Mouse (Mus musculus) cerebellum, adult 11-12 months (tissue): ENCODE data around the gene Tyms.

ENCODE experiments used
- DNase-seq: peaks from one replicate; pipeline ENCODE4 v3.0.0; 2022

Tyms gene

DNA sequence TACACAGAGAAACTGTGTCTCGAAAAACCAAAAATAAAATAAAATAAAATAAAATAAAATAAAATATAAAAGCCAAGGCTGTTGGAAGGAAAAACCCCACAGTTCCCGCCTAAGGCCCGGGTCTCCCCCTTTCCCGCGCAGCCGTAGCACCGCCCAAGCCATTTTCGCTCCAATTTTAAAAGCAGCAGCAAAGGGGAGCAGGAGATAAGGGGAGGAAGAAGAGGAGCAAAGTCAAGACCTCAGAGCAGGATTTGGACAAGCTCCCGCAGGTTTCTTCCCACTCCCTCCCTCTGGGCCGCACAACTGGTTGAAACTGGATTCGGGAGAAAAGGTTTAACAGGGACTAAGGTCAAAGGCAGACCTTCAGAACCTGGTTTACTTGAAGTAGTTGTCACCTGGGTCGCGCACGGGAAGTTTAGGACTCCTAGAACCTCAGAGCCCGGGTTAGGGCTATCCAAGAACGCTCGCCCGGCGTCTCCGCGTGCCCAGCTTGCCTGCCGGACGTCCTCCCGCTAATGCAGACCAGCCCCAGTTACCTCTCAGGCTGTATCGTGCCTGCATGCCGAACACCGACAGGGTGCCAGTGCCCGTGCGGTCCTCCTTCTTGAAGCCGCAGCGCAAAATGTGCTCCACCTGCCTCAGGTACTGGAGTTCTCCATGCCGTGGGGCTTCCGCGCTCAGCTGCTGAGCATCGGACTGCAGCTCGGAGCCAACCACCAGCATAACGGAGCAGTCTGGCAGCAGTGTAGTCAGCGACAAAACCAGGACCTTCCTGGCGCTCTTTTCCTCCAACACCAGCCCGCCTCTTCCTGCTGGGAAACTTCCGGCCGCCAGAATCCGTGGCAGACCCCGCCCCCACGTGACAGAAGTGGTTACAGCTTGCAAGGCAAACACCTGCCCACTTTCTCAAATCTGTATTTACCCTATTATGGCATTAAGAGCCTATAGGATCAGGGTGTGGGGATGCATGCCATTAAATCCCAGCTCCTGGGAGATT lies at the start of gene Tyms:
Tyms (minus strand) TSS at position 793 of the 997 bp plus-strand sequence.
- peak; percentile 58 for DNase-seq

- no peak for DNase-seq
Measured at GRCm38 (mm10) chr5:30122481-30122880, 49.1 kb upstream of the Tyms start.

DNA sequence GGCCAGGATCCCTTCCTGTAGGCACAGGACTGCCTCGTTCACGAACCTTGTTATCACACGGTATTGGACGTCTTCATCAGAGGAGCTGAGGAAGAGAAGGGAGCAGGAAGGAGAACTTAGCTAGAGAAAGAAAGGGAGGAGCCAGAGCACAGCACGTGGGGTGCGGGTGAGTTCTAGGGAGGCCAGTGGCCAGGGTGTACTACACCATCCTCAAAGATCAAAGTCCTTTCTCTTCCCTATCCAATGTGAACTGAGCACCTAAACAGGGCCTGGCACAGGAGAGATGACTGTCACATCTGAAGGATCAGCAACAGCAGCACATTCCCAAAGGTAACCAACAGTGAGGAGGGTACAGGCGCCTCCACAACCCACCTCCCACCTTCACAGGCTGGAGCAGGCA lies 46.7 kb upstream of the Tyms start:
- DNase-seq = no peak

GRCm38 (mm10) chr5:30119163-30119562 lies 45.7 kb upstream of the Tyms start:
- no peak for DNase-seq

DNA sequence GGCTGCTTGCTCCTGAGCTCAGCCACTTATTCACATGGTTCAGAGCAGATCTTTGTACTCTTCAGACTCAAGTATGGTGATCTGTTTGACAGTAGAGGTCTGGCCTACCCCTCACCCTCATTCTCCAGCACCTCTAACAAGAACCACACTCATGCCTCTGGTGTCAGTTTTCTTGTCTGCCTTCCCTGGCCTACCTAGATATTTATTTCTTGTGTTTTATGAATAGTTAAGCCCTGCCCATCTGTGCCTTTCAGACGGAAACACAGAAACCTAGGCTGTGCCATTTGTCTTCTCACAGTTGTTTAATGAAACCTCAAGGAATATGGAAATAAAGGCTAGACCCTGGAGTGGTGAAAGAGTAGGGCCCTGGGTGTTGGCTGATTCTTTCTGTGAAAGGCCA lies 44.6 kb upstream of the Tyms start:
- no peak for DNase-seq

- no peak for DNase-seq
Measured at GRCm38 (mm10) chr5:30115718-30116117, 42.3 kb upstream of the Tyms start.

GRCm38 (mm10) chr5:30114761-30115140 lies 41.3 kb upstream of the Tyms start:
- DNase-seq = no peak

- DNase-seq = no peak
Measured at GRCm38 (mm10) chr5:30113881-30114760, 40.7 kb upstream of the Tyms start.

DNA sequence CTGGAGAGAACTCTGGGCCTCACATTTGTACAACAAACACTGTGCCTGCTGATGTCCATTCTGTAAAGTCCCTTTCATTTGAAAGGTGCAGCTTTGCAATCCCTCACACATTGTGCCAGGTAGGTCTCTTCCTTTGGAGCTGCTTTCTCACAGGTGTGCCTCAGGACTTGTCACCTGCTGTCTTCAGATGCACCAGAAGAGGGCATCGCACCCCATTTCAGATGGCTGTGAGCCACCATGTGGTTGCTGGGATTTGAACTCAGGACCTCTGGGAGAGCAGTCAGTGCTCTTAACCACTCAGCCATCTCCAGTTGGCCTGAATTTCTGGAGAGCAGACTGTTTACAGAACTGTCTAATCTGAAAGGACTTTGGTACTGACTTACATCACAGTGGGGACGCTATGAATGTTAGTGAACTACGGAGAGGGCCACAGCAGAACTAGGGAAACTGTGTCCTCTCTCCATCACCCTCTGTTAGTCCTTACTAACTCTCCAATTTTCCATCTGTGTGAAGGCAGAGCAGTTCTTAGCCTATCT lies 39.2 kb upstream of the Tyms start:
- DNase-seq = no peak

GRCm38 (mm10) chr5:30111771-30112170 lies 38.4 kb upstream of the Tyms start:
- no peak for DNase-seq

- DNase-seq = no peak
Measured at GRCm38 (mm10) chr5:30111126-30111525, 37.7 kb upstream of the Tyms start.

DNA sequence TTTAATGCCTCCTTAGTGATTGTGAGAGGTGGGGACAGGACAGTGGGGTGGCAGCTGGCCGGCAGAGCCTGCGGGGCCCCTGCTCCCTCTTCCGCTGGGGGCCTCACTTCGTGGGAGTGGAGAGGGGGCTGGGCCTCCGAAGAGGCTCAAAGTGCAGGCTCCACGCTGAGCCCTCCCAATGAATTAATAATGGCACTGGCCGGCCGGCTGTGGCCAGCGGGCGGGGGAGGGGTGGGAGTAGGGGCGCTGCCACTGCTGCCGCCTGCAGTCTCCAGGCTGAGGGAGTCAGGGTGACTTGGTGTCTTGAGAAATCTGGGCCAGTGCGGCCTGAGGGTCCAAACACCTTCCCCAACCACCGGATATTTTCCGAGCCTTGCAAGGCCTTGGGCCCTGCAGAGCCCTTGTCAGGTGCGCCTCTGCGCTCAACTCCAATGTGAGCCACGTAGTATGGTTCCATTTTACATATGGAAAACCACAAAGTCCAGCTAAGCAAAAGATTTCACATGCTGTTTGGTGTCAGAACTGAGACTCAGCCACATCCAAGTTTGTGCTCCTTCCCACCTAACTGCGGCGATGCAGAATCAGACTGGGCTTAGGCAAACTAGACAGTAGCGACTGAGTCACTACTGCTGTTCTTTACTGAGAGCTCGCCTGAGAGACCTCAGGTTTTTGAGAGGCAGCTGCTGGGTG lies 37.1 kb upstream of the Tyms start:
- no peak for DNase-seq

- DNase-seq = no peak
Measured at GRCm38 (mm10) chr5:30109899-30110298, 36.5 kb upstream of the Tyms start.

DNA sequence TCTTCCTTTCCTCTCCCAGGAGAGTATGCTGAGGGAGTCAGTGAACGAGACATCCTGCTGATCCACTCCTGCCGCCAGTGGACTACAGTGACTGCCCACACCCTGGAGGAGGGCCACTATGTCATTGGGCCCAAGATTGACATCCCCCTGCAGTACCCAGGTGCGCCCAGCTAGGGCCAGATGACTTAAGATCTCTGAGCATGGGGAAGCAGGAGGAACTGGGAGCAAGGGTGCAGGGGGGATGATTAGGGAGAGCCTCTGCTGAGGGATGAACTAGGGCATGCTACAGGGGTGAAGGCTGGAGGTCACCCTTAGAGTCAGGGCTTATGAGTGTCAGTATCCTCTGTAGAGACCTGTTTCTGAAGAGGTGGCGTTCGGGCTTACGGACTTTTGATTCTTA lies 34.8 kb upstream of the Tyms start:
- DNase-seq = no peak

DNA sequence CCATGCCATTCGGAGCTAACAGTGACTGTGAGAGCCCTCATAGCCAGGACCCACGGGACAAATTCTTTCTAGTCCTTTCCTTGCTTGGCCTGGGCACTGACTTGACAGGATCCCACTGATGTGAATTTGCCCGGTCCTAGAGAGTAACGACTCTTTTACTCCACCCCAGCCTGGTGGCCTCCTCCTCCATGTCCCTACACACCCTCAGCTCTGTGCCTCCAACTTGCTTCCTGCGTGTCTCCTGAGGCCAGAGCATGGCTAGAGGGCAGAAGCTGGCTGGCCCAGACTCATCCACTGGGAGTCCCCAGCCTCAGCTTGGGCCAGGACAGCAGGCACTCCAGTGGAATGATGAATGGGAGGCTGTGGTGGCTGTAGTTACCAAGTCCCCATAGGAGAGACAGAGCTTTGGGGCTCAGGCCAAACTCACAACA lies 34.2 kb upstream of the Tyms start:
- DNase-seq = no peak

- DNase-seq = no peak
Measured at GRCm38 (mm10) chr5:30107186-30107585, 33.8 kb upstream of the Tyms start.

DNA sequence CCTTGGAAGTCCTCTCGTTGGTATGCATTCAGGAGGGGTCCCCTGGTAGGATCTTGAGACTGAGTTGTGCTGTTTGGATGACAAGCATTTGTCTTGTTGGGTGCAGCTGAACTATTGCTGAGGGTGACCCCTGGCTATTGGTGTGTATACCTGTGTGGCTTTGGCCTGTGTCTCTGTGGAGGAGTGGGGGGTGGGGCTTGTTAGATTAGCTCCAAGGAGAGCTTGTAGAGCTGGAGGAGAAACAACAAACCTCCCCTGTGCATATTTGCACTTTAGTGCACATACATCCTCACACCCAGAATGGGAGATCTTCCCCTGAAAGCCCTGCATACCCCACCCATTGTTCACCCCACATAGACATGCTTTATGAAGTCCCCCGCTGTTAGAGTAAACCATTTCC lies 33.3 kb upstream of the Tyms start:
- DNase-seq = no peak

DNA sequence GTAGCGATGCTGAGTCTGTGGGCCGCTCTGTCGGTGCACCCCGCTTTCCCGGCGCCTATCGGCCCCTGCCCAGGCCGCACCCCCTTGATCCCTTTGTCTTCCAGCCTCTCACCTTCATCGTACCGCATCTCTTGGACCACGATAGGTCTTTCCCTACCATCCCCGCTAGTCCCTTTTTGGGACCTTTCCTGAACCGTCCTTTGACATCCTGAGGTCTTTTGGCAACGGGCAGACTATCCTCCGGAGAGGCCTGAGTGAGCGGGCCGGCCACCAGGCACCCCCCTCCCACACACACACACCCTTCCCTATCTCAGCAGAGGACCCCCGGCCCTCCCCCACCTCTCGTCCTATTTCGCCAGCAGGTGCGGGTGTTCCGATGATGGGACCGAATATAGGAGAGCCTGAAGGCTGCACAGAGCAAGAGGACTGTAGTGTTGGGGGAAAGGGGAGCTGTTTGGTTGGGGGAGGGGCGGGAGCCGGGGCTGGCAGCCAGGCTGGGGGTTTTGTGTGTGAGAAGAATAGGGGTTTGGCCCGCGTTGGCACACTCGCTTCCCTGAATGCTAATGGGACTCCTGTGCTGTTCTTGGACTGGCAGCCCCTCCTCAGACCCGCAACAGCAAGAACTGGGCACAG lies 32.4 kb upstream of the Tyms start, which contains the start of gene 3110082J24Rik:
3110082J24Rik (minus strand) TSS at position 419 of the 633 bp plus-strand sequence.
- DNase-seq = no peak

GRCm38 (mm10) chr5:30104841-30105667 lies 31.6 kb upstream of the Tyms start, which contains the start of gene Garem2:
Gene Garem2 (plus strand): TSS chr5:30105161.
- DNase-seq = no peak

DNA sequence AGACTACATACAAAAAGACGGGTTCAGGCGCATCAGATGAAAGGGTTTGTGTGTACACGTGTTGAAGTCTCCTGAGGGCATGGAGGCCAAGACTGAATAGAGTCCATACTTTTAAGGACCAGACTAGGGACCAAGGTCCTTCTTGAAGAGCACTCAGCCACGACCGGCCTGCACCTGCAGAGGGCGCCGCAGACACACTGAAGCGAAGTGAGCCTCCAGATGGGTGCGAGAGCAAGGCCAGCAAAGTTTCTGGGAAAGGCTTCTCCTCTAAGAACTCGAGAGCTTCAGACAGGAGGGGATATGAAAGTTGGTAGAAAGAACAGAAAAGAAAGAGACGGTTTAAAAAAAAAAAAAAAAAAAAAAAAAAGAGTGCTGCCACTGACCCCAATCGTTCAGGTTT lies 30.9 kb upstream of the Tyms start:
- no peak for DNase-seq

- DNase-seq = no peak
Measured at GRCm38 (mm10) chr5:30103340-30103739, 29.9 kb upstream of the Tyms start.
